Mouse (Mus musculus): ENCODE measurements around the gene Atf6b. TPM values are rescaled to one million over a fixed set of nuclear protein-coding genes. Genes with fewer than 3 reads are reported as not detected.
A peak's percentile ranks its signal among the peaks of the same experiment; 100 is the strongest.

The Atf6b gene
- 62.0 and 65.8 TPM in 2 replicates for polyA plus RNA-seq (2015; fragmentation: Nextera tagmentation; extraction: Ambion mirVana)

DNA sequence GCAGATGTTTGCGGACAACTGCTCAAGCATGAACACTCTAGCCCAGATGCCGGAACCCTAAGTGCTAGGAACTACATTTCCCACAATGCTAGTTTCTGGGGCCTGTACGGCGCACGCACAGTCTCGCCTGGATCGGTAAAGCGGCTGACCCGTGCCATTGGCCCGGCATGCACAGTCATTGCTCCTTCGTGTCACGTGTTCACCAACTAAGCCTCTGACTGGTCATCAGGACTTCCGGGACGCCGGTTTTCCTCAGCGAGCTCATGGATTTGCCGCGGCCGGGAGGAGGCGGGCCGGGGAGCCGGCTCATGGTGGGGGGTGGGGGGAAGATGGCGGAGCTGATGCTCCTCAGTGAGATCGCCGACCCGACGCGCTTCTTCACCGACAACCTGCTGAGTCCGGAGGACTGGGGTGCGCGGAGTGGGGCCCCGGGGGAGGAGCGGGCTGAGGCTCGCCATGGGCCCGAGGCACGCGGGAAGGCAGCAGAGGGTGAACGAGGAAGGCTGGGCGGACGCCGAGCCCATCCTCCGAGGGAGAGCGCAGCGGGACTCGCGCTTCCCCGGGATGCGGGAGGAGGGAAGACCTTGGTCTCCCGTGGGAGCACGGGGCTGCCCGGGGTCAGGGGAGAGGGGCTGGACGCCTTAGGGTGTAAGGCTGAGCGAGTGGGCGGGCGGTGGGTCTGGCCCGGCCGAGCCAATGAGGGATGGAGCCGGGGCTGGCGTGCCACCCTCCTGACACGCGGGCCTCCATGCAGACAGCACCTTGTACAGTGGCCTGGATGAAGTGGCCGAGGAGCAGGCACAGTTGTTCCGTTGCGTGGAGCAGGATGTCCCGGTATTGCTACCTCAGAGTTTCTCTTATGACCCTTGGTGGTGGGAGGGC is at the start of gene Atf6b:
Atf6b (plus strand) TSS at position 241 of the 882 bp plus-strand sequence.
- Histone ChIP-seq H3K4me3 (replicated peaks; ENCODE audit: low read depth, low read length) (peak within 1 kb of the TSS; percentile 99), H3K9me3 (replicated peaks; ENCODE audit: low read length) (no peaks in the 10 kb centered on the region), H3K36me3 (ENCODE audit: insufficient read depth, low read length) (peaks cover 29% of the 10 kb centered on the region), H3K4me2 (ENCODE audit: low read length) (peak within 1 kb of the TSS; percentile 83), H3K27me3 (ENCODE audit: insufficient read depth, low read length) (no peaks in the 10 kb centered on the region), H3K4me1 (replicated peaks; ENCODE audit: insufficient read depth, low read length) (peaks cover 15% of the 10 kb centered on the region), H3K9ac (ENCODE audit: low read depth, low read length) (peak within 1 kb of the TSS; percentile 85), H3K27ac (peak within 1 kb of the TSS; percentile 69)
- no peak; the same call in 1 of the 2 replicates for TF ChIP-seq CTCF (IDR thresholded peaks at IDR 0.05; ENCODE audit: low read depth)
- peak; percentile 96 for ATAC-seq (replicated peaks; ENCODE audit: low FRiP score, low read depth)
- WGBS = under 1% methylated on average over 60 of the region's 66 CpGs
- peak; percentile 99 for DNase-seq (ENCODE audit: low spot score)

DNA sequence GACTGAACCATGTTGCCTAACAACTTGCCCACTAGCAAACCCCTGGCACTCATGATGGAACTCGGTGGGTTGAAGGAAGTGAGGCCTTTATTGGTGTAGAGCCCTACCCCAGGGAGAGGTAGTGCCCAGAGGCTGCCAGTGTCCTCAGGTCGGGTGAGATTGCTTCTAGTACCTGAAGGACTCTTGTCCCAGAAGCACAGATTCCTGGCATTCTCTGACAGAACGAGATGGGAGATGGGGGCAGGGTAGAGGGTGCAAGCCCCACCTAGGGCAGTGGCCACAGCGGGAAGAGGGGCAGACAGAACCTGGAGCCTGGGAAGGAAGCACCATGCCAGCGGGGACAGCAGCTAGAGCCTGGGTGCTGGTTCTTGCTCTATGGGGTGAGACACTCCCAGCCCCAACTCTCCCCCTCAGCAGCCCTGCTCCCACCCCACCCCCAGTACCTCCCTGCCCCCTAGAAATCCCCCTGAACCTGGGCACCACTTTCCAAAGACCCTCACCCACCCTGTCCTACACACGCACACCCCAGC is 49.3 kb upstream of the Atf6b start, which contains the start of gene Ager:
Ager (plus strand) TSS at position 297 of the 530 bp plus-strand sequence.
- ATAC-seq (replicated peaks; ENCODE audit: low FRiP score, low read depth) (no peak), DNase-seq (ENCODE audit: low spot score) (no peak)
- 14% methylated on average over 5 of the region's 6 CpGs for WGBS
- Histone ChIP-seq H3K27ac (peak within 1 kb of the TSS; percentile 47), H3K4me2 (ENCODE audit: low read length) (peak within 1 kb of the TSS; percentile 37), H3K4me1 (replicated peaks; ENCODE audit: insufficient read depth, low read length) (peaks cover 27% of the 10 kb centered on the region), H3K36me3 (ENCODE audit: insufficient read depth, low read length) (peaks cover 16% of the 10 kb centered on the region), H3K27me3 (ENCODE audit: insufficient read depth, low read length) (no peaks in the 10 kb centered on the region), H3K9ac (ENCODE audit: low read depth, low read length) (peak within 1 kb of the TSS; percentile 42; the same call in 1 of the 2 replicates), H3K9me3 (replicated peaks; ENCODE audit: low read length) (no peaks in the 10 kb centered on the region), H3K4me3 (replicated peaks; ENCODE audit: low read depth, low read length) (no peak within 1 kb of the TSS)
- no peak for TF ChIP-seq CTCF (IDR thresholded peaks at IDR 0.05; ENCODE audit: low read depth)

DNA sequence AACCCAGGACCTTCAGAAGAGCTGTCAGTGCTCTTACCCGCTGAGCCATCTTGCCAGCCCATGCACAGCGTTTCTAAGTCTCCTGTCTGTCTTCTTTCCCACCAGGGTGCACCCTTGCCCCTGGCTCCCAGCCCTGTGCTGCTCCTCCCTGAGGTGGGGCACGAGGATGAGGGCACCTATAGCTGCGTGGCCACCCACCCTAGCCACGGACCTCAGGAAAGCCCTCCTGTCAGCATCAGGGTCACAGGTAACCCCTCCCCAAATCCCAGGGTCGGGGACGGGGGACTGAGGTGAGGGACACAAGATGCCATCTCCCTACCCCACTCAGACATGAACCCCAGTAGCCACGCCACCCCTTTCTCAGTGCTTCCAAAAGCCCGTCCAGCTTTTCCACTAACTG is 47.1 kb upstream of the Atf6b start:
- Histone ChIP-seq H3K9me3 (replicated peaks; ENCODE audit: low read length) (no peaks in the 10 kb centered on the region), H3K9ac (ENCODE audit: low read depth, low read length) (no peak overlapping the region), H3K36me3 (ENCODE audit: insufficient read depth, low read length) (peaks cover 12% of the 10 kb centered on the region), H3K4me1 (replicated peaks; ENCODE audit: insufficient read depth, low read length) (peaks cover 15% of the 10 kb centered on the region), H3K4me2 (ENCODE audit: low read length) (no peak overlapping the region), H3K27me3 (ENCODE audit: insufficient read depth, low read length) (no peaks in the 10 kb centered on the region), H3K27ac (no peak overlapping the region), H3K4me3 (replicated peaks; ENCODE audit: low read depth, low read length) (no peak overlapping the region)
- WGBS = 83% methylated on average over 9 of the region's 9 CpGs
- TF ChIP-seq CTCF (IDR thresholded peaks at IDR 0.05; ENCODE audit: low read depth) = no peak
- DNase-seq (ENCODE audit: low spot score) = no peak
- ATAC-seq (replicated peaks; ENCODE audit: low FRiP score, low read depth) = no peak

DNA sequence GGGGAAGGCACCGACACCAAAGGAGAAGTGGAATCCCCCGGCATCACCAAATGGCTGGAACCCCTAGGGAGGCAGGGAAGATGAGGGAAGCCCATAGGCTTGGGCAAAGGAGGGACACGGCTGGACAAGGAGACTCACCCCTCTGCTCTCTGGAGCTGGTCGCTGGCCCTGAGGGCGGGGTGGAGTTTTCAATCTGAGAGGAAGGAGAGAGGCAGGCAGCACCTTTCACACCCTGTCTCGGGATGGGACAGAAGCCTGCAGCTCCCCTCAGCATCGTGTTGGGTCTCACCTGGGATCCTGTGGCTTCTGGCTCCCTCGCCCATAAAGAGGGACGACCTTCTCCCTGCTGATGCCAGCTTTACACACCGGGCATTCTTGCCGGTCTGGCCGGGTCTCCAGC is 45.1 kb upstream of the Atf6b start:
- Histone ChIP-seq H3K4me1 (replicated peaks; ENCODE audit: insufficient read depth, low read length) (peaks cover 20% of the 10 kb centered on the region), H3K36me3 (ENCODE audit: insufficient read depth, low read length) (peaks cover 9% of the 10 kb centered on the region), H3K27ac (no peak overlapping the region), H3K9me3 (replicated peaks; ENCODE audit: low read length) (no peaks in the 10 kb centered on the region), H3K4me2 (ENCODE audit: low read length) (peak overlapping the region; percentile 84), H3K27me3 (ENCODE audit: insufficient read depth, low read length) (no peaks in the 10 kb centered on the region), H3K9ac (ENCODE audit: low read depth, low read length) (no peak overlapping the region), H3K4me3 (replicated peaks; ENCODE audit: low read depth, low read length) (no peak overlapping the region)
- ATAC-seq (replicated peaks; ENCODE audit: low FRiP score, low read depth) (no peak), DNase-seq (ENCODE audit: low spot score) (no peak)
- WGBS = 89% methylated on average over 12 of the region's 12 CpGs
- TF ChIP-seq CTCF (IDR thresholded peaks at IDR 0.05; ENCODE audit: low read depth) = no peak

DNA sequence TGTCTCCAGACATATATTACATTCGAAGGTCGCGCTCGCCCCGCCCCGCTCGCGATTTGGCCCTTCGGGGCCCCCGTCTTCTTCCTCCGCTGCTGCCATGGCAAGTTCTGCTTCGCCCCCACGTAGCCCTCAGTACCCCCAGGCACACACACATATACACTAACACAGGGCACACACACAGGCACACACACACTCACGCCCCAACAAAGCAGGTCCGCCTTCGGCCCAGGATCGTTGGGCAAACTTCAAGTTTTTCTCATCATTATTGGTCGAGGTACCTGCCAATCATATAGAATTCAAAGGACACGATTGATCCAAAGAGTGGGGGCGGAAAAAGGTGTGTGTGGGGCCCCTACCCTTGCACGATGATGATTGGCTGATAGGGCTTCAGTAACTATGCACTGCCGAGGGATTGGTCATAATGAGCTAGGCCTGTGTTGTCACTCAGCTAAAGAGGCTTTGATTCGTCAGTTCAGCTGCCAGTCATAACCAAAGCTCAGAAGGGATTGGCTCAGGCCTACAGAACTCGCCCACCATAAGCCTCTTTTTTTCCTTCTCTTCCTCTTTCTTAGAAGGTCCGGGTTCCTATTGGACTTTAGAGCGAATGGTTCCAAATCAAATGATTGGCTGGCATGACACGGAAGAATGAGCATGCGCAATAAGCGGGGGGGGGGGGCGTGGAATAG is 43.4 kb upstream of the Atf6b start, which contains the start of gene Rnf5:
Rnf5 (minus strand) TSS at position 316 of the 686 bp plus-strand sequence.
- H3K27me3 ChIP-seq (ENCODE audit: insufficient read depth, low read length) = no peaks in the 10 kb centered on the region
- H3K9me3 ChIP-seq (replicated peaks; ENCODE audit: low read length) = no peaks in the 10 kb centered on the region
- peak; percentile 93 for ATAC-seq (replicated peaks; ENCODE audit: low FRiP score, low read depth)
- peak within 1 kb of the TSS; percentile 71 for H3K9ac ChIP-seq (ENCODE audit: low read depth, low read length)
- WGBS = under 1% methylated on average over 30 of the region's 30 CpGs
- peak within 1 kb of the TSS; percentile 89 for H3K27ac ChIP-seq
- H3K4me1 ChIP-seq (replicated peaks; ENCODE audit: insufficient read depth, low read length) = peaks cover 17% of the 10 kb centered on the region
- peak within 1 kb of the TSS; percentile 92 for H3K4me2 ChIP-seq (ENCODE audit: low read length)
- H3K36me3 ChIP-seq (ENCODE audit: insufficient read depth, low read length) = peaks cover 9% of the 10 kb centered on the region
- DNase-seq (ENCODE audit: low spot score) = peak; percentile 100
- no peak for TF ChIP-seq CTCF (IDR thresholded peaks at IDR 0.05; ENCODE audit: low read depth)
- H3K4me3 ChIP-seq (replicated peaks; ENCODE audit: low read depth, low read length) = peak within 1 kb of the TSS; percentile 49

DNA sequence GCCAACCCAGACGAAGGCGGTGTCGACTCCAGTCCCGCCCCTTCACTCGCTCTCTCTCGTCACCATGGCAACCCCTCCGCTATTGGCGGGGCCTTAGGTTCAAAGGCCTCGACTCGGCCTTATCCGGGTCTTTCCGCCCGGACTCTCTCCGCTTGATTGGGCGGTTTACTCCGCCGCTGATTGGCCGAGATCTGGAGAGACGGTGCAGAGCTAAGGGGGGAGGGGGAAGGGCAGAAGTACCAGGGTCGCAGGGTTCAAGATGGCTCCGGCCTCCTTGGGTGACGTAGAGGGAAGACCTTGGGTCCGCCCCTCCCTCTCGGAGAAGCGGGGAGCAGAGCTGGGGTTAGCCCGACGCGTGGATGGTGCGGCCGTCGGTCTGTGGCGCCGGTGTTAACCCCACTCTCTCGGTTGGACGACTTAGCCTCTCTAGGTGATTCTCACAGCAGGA is 42.9 kb upstream of the Atf6b start, which contains the start of gene Agpat1:
Agpat1 (plus strand) TSS at position 202 of the 448 bp plus-strand sequence.
- peak within 1 kb of the TSS; percentile 89 for H3K27ac ChIP-seq
- ATAC-seq (replicated peaks; ENCODE audit: low FRiP score, low read depth) (peak; percentile 88), DNase-seq (ENCODE audit: low spot score) (peak; percentile 99)
- TF ChIP-seq CTCF (IDR thresholded peaks at IDR 0.05; ENCODE audit: low read depth) = no peak
- no peaks in the 10 kb centered on the region for H3K9me3 ChIP-seq (replicated peaks; ENCODE audit: low read length)
- under 1% methylated on average over 35 of the region's 35 CpGs for WGBS
- peaks cover 18% of the 10 kb centered on the region for H3K4me1 ChIP-seq (replicated peaks; ENCODE audit: insufficient read depth, low read length)
- H3K9ac ChIP-seq (ENCODE audit: low read depth, low read length) = peak within 1 kb of the TSS; percentile 71
- no peaks in the 10 kb centered on the region for H3K27me3 ChIP-seq (ENCODE audit: insufficient read depth, low read length)
- peak within 1 kb of the TSS; percentile 88 for H3K4me3 ChIP-seq (replicated peaks; ENCODE audit: low read depth, low read length)
- H3K4me2 ChIP-seq (ENCODE audit: low read length) = peak within 1 kb of the TSS; percentile 92
- H3K36me3 ChIP-seq (ENCODE audit: insufficient read depth, low read length) = peaks cover 9% of the 10 kb centered on the region

Measured in kidney, postnatal 0 days (tissue).